Mouse (Mus musculus): ENCODE results near the gene Btbd2. TPM values are rescaled to one million over a fixed set of nuclear protein-coding genes. Genes with fewer than 3 reads are reported as not detected.
A peak's percentile ranks its signal among the peaks of the same experiment; 100 is the strongest.
"Not testable (repeated sequence)": the region's sequence is repeated elsewhere in the genome, so short reads cannot be mapped to it uniquely, and the experiment has no call there.

The Btbd2 gene
- polyA plus RNA-seq, 1 experiment from 2014 or later: 9.2 TPM

DNA sequence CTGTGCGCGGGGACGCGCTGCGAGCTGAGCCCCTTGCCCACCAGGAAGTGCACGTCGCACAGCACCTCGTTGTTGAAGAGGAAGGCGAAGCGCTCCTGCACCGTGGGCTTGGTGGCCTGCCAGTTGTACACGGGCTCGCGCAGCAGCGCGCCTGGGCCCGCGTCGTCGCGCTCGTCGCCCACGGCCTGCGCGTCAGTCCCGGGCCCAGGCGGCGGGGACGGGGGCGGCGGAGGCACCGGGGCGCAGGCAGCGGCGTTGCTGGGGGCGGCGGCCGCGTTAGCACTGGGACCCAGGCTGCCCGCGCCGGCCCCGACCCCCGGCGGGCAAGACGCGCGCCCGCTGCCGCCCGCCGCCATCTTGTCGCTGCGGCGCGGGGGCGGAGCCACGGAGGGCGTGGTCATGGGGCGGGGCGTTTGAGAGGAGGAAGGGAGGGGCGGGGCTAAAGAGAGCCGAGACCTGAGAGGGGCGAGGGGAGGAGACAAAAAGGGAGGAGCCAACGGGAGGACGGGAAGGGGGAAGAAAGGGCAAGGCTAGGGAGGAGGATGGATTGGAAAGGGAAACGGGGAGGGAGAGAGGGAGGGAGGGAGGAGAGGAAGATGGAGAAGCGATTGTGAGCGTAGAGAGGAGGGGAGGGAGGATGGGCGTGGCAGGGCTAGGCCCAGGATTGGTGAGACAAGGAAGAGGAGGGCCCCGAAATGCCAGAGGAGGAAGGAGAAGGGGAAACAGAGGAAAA is 575 bp downstream of the Btbd2 start:
- peak overlapping the region; percentile 91 for H3K4me2 ChIP-seq (ENCODE audit: low read depth, low read length)
- H3K36me3 ChIP-seq (ENCODE audit: control insufficient read depth, insufficient read depth, low read length): no peaks in the 10 kb centered on the region
- ATAC-seq: peak; percentile 84
- peak overlapping the region; percentile 93 for H3K4me3 ChIP-seq (ENCODE audit: low read length)
- no peaks in the 10 kb centered on the region for H3K9me3 ChIP-seq (ENCODE audit: control insufficient read depth, low read length)
- H3K27me3 ChIP-seq (replicated peaks; ENCODE audit: control insufficient read depth, insufficient read depth, low read length): no peaks in the 10 kb centered on the region
- WGBS: under 1% methylated on average over 71 of the region's 72 CpGs
- peaks cover 32% of the 10 kb centered on the region for H3K4me1 ChIP-seq (ENCODE audit: control insufficient read depth, insufficient read depth, low read length)
- H3K9ac ChIP-seq (ENCODE audit: low read depth, low read length): peak overlapping the region; percentile 95
- peak overlapping the region; percentile 96 for H3K27ac ChIP-seq (ENCODE audit: low read length)

DNA sequence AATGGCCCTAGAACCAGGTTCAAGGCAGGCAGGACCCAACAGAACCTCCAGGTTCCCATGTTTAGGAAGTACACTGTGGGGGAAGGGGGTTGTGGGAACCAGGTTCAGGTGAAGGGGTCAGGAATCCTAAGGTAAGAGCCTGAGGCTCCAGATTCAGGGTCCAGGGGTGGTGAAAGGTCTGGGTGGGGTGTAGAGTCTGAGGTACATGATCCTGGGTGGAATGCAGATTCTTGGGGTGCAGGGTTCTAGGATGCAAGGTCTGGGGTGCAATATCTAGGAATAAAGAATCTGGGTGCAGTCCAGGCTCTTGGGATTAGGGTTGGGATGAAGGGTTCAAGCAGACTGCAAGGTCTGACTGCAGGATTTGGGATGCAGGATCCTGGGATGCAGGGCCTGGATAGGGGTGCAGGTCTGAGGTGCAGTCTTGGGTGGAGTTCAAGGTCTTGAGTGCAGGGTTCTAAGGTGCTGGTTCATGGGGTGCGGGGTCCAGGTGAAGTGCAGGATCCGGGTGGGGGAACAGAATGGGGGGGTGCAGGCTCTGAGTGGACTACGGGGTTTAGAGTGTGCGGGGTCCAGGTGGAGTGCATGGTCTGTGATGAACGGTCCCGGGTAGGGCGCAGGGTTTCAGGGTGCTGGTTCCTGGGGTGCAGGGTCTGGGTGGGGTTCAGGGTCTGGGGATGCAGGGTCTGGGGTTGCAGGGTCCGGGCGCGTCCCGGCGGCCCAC is 1.3 kb downstream of the Btbd2 start:
- 3% methylated on average over 12 of the region's 12 CpGs for WGBS
- peak overlapping the region; percentile 63 for H3K27ac ChIP-seq (ENCODE audit: low read length)

DNA sequence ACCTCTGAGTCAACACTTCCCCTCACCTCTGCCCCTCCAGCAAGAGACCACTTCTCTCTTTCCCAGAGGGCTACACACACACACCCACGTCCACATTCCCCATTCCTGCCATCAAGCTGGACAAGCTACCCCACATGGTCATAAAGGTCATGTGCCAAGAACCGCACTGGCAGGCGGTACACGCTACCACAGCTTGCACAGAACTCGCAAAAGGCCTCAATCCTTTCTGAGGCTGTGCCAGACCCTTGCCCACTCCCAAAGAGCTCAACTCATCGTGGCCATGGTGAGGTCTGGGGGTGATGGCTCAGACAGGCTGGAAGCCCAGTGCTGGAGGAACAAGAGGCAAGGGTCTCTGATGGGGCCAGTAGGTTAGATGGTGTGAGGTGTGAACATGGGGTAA is 2.0 kb downstream of the Btbd2 start:
- Histone ChIP-seq H3K9me3 (ENCODE audit: control insufficient read depth, low read length) (no peaks in the 10 kb centered on the region), H3K36me3 (ENCODE audit: control insufficient read depth, insufficient read depth, low read length) (no peaks in the 10 kb centered on the region), H3K27ac (ENCODE audit: low read length) (0 out of 2 replicates have a peak overlapping the region, but pooled peaks have one; percentile 23), H3K27me3 (replicated peaks; ENCODE audit: control insufficient read depth, insufficient read depth, low read length) (no peaks in the 10 kb centered on the region), H3K4me2 (ENCODE audit: low read depth, low read length) (peak overlapping the region; percentile 91), H3K4me3 (ENCODE audit: low read length) (no peak overlapping the region; the same call in 1 of the 2 replicates), H3K9ac (ENCODE audit: low read depth, low read length) (peak overlapping the region; percentile 95), H3K4me1 (ENCODE audit: control insufficient read depth, insufficient read depth, low read length) (peaks cover 32% of the 10 kb centered on the region)
- ATAC-seq: no peak
- 79% methylated on average over 6 of the region's 6 CpGs for WGBS

More for the DNA sequence above, 1.3 kb downstream of the Btbd2 start:
- Histone ChIP-seq H3K36me3 (ENCODE audit: control insufficient read depth, insufficient read depth, low read length) (no peaks in the 10 kb centered on the region), H3K4me1 (ENCODE audit: control insufficient read depth, insufficient read depth, low read length) (peaks cover 32% of the 10 kb centered on the region), H3K9ac (ENCODE audit: low read depth, low read length) (peak overlapping the region; percentile 95), H3K4me2 (ENCODE audit: low read depth, low read length) (peak overlapping the region; percentile 91), H3K4me3 (ENCODE audit: low read length) (peak overlapping the region; percentile 93), H3K9me3 (ENCODE audit: control insufficient read depth, low read length) (no peaks in the 10 kb centered on the region), H3K27me3 (replicated peaks; ENCODE audit: control insufficient read depth, insufficient read depth, low read length) (no peaks in the 10 kb centered on the region)
- peak; percentile 37 for ATAC-seq

DNA sequence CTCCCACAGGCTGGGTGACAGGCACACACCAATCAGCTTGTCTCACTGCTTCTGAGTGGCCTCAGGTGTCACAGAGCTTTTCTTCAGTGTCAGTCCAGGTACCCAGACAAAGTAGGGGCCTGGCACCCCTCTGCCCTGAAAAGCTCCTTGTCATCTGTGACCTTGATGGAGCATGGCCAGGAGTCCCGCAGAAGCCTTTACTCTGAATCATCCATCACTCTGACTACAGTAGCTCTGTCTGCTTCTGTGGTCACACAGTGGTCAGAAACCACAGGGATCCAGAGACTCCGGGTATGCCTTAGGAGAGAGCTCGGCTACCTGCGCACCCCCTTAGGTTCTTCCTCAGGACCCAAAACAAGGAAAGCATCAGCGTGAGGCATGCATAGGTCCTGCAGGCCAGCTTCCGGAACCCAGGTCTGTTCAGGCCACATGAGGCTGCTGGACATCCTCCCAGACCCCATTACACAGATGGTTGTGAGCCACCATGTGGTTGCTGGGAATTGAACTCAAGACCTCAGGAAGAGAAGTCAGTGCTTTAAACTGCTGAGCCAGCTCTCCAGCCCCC is 3.6 kb downstream of the Btbd2 start:
- Histone ChIP-seq H3K27me3 (replicated peaks; ENCODE audit: control insufficient read depth, insufficient read depth, low read length) (no peaks in the 10 kb centered on the region), H3K36me3 (ENCODE audit: control insufficient read depth, insufficient read depth, low read length) (peaks cover 2% of the 10 kb centered on the region; the same call in 1 of the 2 replicates), H3K9me3 (ENCODE audit: control insufficient read depth, low read length) (no peaks in the 10 kb centered on the region), H3K4me1 (ENCODE audit: control insufficient read depth, insufficient read depth, low read length) (peaks cover 23% of the 10 kb centered on the region), H3K9ac (ENCODE audit: low read depth, low read length) (no peak overlapping the region), H3K27ac (ENCODE audit: low read length) (no peak overlapping the region), H3K4me2 (ENCODE audit: low read depth, low read length) (no peak overlapping the region), H3K4me3 (ENCODE audit: low read length) (no peak overlapping the region)
- WGBS: 90% methylated on average over 6 of the region's 6 CpGs
- no peak for ATAC-seq

DNA sequence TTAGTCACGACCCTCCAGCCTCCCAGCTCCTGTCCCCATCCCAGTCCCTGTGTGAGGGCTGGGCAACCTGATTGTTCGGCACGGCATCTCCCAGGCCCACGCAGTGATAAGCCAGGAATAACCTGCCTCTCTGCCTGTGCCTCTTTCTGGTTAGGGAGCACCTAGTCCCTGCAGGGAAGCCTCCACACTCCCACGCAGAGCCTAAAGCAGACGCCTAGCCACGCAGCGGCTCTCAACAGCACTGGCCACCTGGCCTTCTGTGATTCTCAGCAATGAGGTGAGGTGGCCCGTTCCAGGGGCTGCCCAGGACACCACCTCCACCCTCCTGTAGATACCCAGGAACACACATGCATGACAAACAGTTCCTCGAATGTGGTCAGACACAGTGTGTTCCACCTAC is 6.5 kb downstream of the Btbd2 start:
- Histone ChIP-seq H3K4me3 (ENCODE audit: low read length) (no peak overlapping the region), H3K4me2 (ENCODE audit: low read depth, low read length) (no peak overlapping the region), H3K4me1 (ENCODE audit: control insufficient read depth, insufficient read depth, low read length) (peaks cover 11% of the 10 kb centered on the region), H3K9me3 (ENCODE audit: control insufficient read depth, low read length) (no peaks in the 10 kb centered on the region), H3K36me3 (ENCODE audit: control insufficient read depth, insufficient read depth, low read length) (peaks cover 12% of the 10 kb centered on the region), H3K27me3 (replicated peaks; ENCODE audit: control insufficient read depth, insufficient read depth, low read length) (no peaks in the 10 kb centered on the region), H3K27ac (ENCODE audit: low read length) (no peak overlapping the region), H3K9ac (ENCODE audit: low read depth, low read length) (no peak overlapping the region)
- ATAC-seq: no peak
- 90% methylated on average over 10 of the region's 10 CpGs for WGBS

DNA sequence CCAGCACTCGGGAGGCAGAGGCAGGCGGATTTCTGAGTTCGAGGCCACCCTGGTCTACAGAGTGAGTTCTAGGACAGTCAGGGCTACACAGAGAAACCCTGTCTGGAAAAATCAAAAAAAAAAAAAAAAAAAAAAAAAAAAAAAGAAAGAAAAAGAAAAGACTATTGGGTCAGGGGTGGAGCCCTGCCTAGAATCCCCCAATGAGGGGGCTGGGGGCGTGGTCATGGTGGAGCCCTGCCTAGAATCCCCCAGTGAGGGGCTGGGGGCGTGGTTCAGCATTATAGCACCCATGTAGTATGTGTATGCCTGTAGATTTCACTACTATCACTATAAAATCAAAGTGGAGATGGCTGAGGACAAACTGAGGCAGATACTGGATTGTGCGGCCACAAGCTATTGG is 7.0 kb downstream of the Btbd2 start:
- not testable (repeated sequence) for ATAC-seq; H3K27ac ChIP-seq (ENCODE audit: low read length); H3K4me3 ChIP-seq (ENCODE audit: low read length); H3K4me2 ChIP-seq (ENCODE audit: low read depth, low read length); H3K9me3 ChIP-seq (ENCODE audit: control insufficient read depth, low read length); H3K27me3 ChIP-seq (replicated peaks; ENCODE audit: control insufficient read depth, insufficient read depth, low read length); H3K4me1 ChIP-seq (ENCODE audit: control insufficient read depth, insufficient read depth, low read length); H3K9ac ChIP-seq (ENCODE audit: low read depth, low read length)
- 88% methylated on average over 6 of the region's 6 CpGs for WGBS
- peaks cover 15% of the 10 kb centered on the region for H3K36me3 ChIP-seq (ENCODE audit: control insufficient read depth, insufficient read depth, low read length)

DNA sequence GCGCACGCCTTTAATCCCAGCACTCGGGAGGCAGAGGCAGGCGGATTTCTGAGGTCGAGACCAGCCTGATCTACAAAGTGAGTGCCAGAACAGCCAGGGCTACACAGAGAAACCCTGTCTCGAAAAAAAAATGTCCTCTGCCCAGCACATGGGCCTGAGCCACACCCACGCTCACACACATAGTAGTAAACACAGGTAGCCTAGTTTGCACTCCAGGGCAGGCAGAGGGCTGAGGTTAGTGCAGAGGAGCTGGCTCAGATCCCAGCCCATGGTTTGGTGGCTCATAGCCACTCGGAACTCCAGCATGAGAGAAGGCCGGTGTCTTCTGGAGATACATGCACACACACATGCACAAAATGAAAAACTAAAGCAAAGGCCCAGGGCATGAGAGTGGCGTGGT is 9.9 kb downstream of the Btbd2 start:
- WGBS: 96% methylated on average over 10 of the region's 10 CpGs
- Histone ChIP-seq H3K9ac (ENCODE audit: low read depth, low read length) (no peak overlapping the region), H3K27me3 (replicated peaks; ENCODE audit: control insufficient read depth, insufficient read depth, low read length) (no peaks in the 10 kb centered on the region), H3K4me3 (ENCODE audit: low read length) (no peak overlapping the region), H3K4me2 (ENCODE audit: low read depth, low read length) (no peak overlapping the region), H3K9me3 (ENCODE audit: control insufficient read depth, low read length) (no peaks in the 10 kb centered on the region), H3K27ac (ENCODE audit: low read length) (no peak overlapping the region), H3K36me3 (ENCODE audit: control insufficient read depth, insufficient read depth, low read length) (peaks cover 30% of the 10 kb centered on the region), H3K4me1 (ENCODE audit: control insufficient read depth, insufficient read depth, low read length) (no peaks in the 10 kb centered on the region)
- ATAC-seq: no peak

DNA sequence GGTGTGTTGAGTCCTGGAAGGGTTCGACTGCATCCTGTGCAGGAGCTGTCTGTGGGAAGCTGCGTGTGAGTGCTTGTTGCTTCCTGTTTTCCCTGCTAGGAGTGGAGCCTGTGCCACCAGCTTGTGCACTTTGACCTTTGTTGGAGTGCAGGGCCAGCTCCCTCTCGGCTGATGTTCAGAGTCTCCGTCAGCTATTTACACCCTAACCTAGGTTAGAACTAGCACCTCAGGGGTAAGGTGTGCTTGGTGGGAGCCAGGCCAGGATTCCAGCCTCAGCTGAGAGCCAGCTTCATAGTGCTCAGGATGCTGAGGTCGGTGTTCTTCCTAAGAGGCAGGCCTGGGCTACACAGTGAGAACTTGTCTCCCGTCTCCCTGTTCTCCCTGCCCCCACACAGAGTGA is 21.5 kb downstream of the Btbd2 start:
- H3K4me2 ChIP-seq (ENCODE audit: low read depth, low read length): no peak overlapping the region
- no peak overlapping the region for H3K9ac ChIP-seq (ENCODE audit: low read depth, low read length)
- peak; percentile 39 for ATAC-seq
- no peaks in the 10 kb centered on the region for H3K27me3 ChIP-seq (replicated peaks; ENCODE audit: control insufficient read depth, insufficient read depth, low read length)
- H3K9me3 ChIP-seq (ENCODE audit: control insufficient read depth, low read length): no peaks in the 10 kb centered on the region
- H3K27ac ChIP-seq (ENCODE audit: low read length): no peak overlapping the region; the same call in 1 of the 2 replicates
- 72% methylated on average over 6 of the region's 6 CpGs for WGBS
- no peaks in the 10 kb centered on the region for H3K4me1 ChIP-seq (ENCODE audit: control insufficient read depth, insufficient read depth, low read length)
- H3K4me3 ChIP-seq (ENCODE audit: low read length): no peak overlapping the region
- H3K36me3 ChIP-seq (ENCODE audit: control insufficient read depth, insufficient read depth, low read length): peaks cover 47% of the 10 kb centered on the region

DNA sequence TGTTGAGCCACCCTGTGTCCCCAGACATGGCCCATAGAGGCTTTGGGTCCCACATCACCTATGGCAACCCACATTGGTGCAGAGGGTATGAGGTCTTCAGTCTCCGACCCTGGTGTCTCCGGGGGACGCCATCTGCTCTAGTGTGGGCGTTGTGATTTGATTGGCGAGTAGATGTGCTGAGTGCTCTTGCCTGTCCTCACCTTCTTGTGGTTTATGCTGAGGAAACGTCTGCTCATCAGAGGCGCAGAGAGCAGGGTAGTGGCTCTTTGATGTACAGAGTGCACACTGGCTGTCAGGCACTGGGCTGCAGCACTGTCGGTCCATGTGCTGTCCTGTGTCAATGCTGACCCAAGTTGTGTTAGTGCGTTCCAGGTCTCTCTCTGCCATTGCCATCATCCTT is 27.9 kb downstream of the Btbd2 start:
- no peak for ATAC-seq
- Histone ChIP-seq H3K4me2 (ENCODE audit: low read depth, low read length) (no peak overlapping the region), H3K27me3 (replicated peaks; ENCODE audit: control insufficient read depth, insufficient read depth, low read length) (no peaks in the 10 kb centered on the region), H3K9ac (ENCODE audit: low read depth, low read length) (no peak overlapping the region), H3K4me1 (ENCODE audit: control insufficient read depth, insufficient read depth, low read length) (peaks cover 42% of the 10 kb centered on the region), H3K36me3 (ENCODE audit: control insufficient read depth, insufficient read depth, low read length) (peaks cover 2% of the 10 kb centered on the region), H3K4me3 (ENCODE audit: low read length) (no peak overlapping the region), H3K27ac (ENCODE audit: low read length) (no peak overlapping the region), H3K9me3 (ENCODE audit: control insufficient read depth, low read length) (no peaks in the 10 kb centered on the region)
- 84% methylated on average over 9 of the region's 9 CpGs for WGBS
